Mouse (Mus musculus) intestine, postnatal 0 days (tissue): ENCODE data around the gene Ms4a8a. TPM values are rescaled to one million over a fixed set of nuclear protein-coding genes. Genes with fewer than 3 reads are reported as not detected.

ENCODE experiments used
- ATAC-seq: fragments of 200-750 bp; cut with Nextera tagmentation; 2 replicates; pipeline ENCODE4 v1.8.0; 2017; ENCODE audit warnings: mild to moderate bottlenecking, moderate TSS enrichment, moderate library complexity
- H3K27ac ChIP-seq: fragments of 300-500 bp; sonication (generic); 2 replicates; pipeline ENCODE4 v1.5.1; 2014; ENCODE audit warnings: mild to moderate bottlenecking, low read depth, low read length, moderate library complexity
- H3K27me3 ChIP-seq: fragments of 300-500 bp; sonication (generic); replicated peaks from 2 replicates; pipeline ENCODE4 v1.6.1; 2014; ENCODE audit warnings: low read length, mixed read lengths; ENCODE audit not compliant: control insufficient read depth, insufficient read depth
- H3K36me3 ChIP-seq: fragments of 300-500 bp; sonication (generic); 2 replicates; pipeline ENCODE4 v1.6.1; 2014; ENCODE audit warnings: mild to moderate bottlenecking, moderate library complexity; ENCODE audit not compliant: control insufficient read depth, insufficient read depth
- H3K4me1 ChIP-seq: fragments of 300-500 bp; sonication (generic); replicated peaks from 2 replicates; pipeline ENCODE4 v1.6.1; 2014; ENCODE audit warnings: antibody characterized with exemption, low read length, mixed read lengths; ENCODE audit not compliant: control insufficient read depth, insufficient read depth
- H3K4me2 ChIP-seq: fragments of 300-500 bp; sonication (generic); replicated peaks from 2 replicates; pipeline ENCODE4 v1.6.1; 2014; ENCODE audit warnings: low read depth, mild to moderate bottlenecking, moderate library complexity
- H3K4me3 ChIP-seq: fragments of 300-500 bp; sonication (generic); 2 replicates; pipeline ENCODE4 v1.5.1; 2014; ENCODE audit warnings: low read depth, low read length
- H3K9ac ChIP-seq: fragments of 300-500 bp; sonication (generic); 2 replicates; pipeline ENCODE4 v1.6.1; 2014; ENCODE audit warnings: mild to moderate bottlenecking, low read depth, low read length
- H3K9me3 ChIP-seq: fragments of 300-500 bp; sonication (generic); 2 replicates; pipeline ENCODE4 v1.6.1; 2016; ENCODE audit warnings: mixed run types; ENCODE audit not compliant: control insufficient read depth
- CTCF ChIP-seq: sonication (generic); IDR thresholded peaks from 2 replicates; pipeline ENCODE4 v1.5.1; 2016; ENCODE audit warnings: low read depth, mild to moderate bottlenecking, control low read depth, antibody characterized with exemption, moderate library complexity
- WGBS: fragments of 180-500 bp; shearing (Covaris S2); extraction: QIAGEN DNeasy Blood & Tissue Kit; methylation state at CpG from one replicate; pipeline ENCODE4 v1.1.7; 2014; 5-methylcytosine and 5-hydroxymethylcytosine counted together
- polyA plus RNA-seq: library from polyadenylated mRNA; unstranded; fragments of >200 nt; fragmentation: Nextera tagmentation; extraction: Ambion mirVana; gene quantifications from 2 replicates; pipeline ENCODE4 v1.2.1, GENCODE M21; 2015

Gene Ms4a8a
- polyA plus RNA-seq, 1 experiment from 2014 or later: 75.7 TPM

DNA sequence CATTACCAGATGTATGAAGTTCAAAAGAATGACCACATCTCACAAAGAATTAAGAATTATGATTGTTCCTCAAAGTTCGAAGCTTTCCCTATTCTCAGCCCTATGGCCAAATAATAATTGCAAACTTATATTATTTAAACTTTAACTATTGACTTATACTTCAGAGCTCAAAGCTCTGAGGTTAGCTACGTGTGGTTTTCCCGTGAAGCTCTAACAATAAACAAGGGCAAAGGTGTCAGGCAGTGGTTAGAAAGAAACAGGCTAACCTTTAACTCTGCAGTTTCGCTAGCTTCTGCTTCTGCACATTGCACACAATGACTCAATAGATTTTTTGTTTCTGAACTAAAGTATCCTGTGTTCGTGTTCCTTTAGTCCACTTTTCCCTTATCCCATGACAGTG is 28.0 kb downstream of the Ms4a8a start:
- H3K27ac ChIP-seq: no peak overlapping the region
- WGBS: 33% methylated on average over 5 of the region's 5 CpGs
- no peak overlapping the region for H3K9ac ChIP-seq
- H3K9me3 ChIP-seq: no peaks in the 10 kb centered on the region
- no peak for TF ChIP-seq CTCF
- H3K27me3 ChIP-seq: no peaks in the 10 kb centered on the region
- ATAC-seq: peak; percentile 37
- H3K4me1 ChIP-seq: no peaks in the 10 kb centered on the region
- no peak overlapping the region; the same call in 1 of the 2 replicates for H3K4me2 ChIP-seq
- H3K36me3 ChIP-seq: no peaks in the 10 kb centered on the region
- no peak overlapping the region for H3K4me3 ChIP-seq

DNA sequence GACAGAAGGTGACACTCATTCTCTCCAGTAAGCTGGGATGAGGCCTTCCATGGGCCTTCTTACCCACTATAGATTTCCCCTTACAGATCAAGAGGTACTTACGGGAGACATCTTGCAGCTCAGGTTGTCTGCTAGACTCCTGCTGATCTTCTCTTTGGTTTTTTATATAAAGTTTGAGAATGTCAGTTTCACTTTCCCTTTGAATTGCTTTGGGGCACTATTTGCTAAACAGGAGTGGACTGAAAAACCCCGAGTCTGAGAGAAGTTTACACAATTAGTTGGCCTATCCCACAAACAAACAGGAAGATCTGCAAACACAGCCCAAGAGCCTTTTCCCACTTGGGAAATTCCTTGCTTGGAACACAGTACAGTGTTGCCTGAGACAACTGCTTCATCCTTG is 30.6 kb downstream of the Ms4a8a start:
- ATAC-seq: no peak
- no peaks in the 10 kb centered on the region for H3K27me3 ChIP-seq
- TF ChIP-seq CTCF: no peak
- H3K9me3 ChIP-seq: no peaks in the 10 kb centered on the region
- peak overlapping the region; percentile 17; the same call in 1 of the 2 replicates for H3K4me2 ChIP-seq
- peaks cover 4% of the 10 kb centered on the region for H3K4me1 ChIP-seq
- peak overlapping the region; percentile 71; the same call in 1 of the 2 replicates for H3K27ac ChIP-seq
- no peak overlapping the region for H3K4me3 ChIP-seq
- H3K9ac ChIP-seq: no peak overlapping the region
- no peaks in the 10 kb centered on the region for H3K36me3 ChIP-seq
- WGBS: 39% methylated on average over 2 of the region's 2 CpGs

DNA sequence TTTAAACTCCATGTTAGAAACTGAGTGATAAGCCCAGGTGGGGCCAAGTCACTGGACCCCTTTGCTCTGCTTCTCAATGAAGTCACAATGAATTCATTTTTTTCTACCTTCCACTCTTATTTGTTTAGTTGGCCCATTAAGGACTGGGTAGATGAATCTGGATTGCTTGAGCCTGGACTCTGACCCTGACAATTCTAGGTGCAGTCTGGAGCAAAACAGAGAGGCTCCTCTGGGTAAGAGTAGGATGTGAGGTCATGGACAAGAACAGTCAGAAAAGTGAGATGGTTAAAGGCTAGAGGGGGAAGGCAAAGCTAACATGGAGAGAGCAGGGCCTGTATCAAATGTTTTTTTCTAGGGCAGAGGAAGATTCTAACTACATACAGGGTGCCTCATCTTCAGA is 31.5 kb downstream of the Ms4a8a start:
- Histone ChIP-seq H3K9ac (no peak overlapping the region), H3K4me3 (no peak overlapping the region), H3K27ac (peak overlapping the region; percentile 52), H3K4me1 (peaks cover 4% of the 10 kb centered on the region), H3K9me3 (no peaks in the 10 kb centered on the region), H3K36me3 (no peaks in the 10 kb centered on the region), H3K4me2 (no peak overlapping the region), H3K27me3 (no peaks in the 10 kb centered on the region)
- TF ChIP-seq CTCF: no peak
- ATAC-seq: peak; percentile 58

DNA sequence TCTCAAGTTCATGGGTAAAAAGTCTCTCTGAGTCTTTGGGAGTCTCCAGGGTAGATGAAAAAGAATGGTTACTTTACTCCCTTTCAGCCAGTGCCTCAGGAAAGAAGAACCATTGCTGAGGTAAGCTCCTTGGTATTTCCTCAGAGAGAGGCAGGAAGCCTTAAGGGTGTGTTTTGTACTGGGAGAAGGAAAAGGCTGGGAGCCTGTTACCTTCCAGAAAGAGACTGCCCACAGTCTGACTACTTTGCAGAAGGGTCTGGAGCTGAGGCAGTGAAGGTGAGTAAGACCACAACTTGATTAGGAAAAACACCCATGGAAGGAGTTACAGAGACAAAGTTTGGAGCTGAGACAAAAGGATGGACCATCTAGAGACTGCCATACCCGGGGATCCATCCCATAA is 32.4 kb downstream of the Ms4a8a start:
- Histone ChIP-seq H3K27me3 (no peaks in the 10 kb centered on the region), H3K4me2 (no peak overlapping the region), H3K9me3 (no peaks in the 10 kb centered on the region), H3K27ac (no peak overlapping the region), H3K36me3 (no peaks in the 10 kb centered on the region), H3K9ac (no peak overlapping the region), H3K4me3 (no peak overlapping the region), H3K4me1 (peaks cover 4% of the 10 kb centered on the region)
- no peak for ATAC-seq
- 67% methylated on average over 1 of the region's 1 CpGs for WGBS
- TF ChIP-seq CTCF: no peak

DNA sequence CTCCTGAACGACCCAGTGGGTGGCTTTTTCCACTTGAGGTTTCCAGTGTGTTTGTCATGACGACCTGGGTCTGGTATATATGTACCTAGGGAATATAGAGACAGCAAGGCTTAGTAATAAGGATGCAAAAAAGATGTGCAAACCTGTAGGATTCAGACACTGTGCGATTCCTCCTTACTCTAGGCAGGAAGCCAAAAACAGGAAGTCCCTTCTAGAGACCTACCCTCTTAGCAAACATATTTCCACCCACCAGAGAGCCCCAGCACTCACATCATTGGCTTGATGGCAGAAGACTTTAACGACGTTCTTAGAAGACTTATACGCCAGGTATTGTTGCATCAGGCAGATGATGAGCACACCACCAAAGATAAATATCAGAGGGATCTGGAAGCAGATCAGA is 32.9 kb downstream of the Ms4a8a start:
- TF ChIP-seq CTCF: no peak
- no peaks in the 10 kb centered on the region for H3K27me3 ChIP-seq
- H3K4me3 ChIP-seq: no peak overlapping the region
- no peaks in the 10 kb centered on the region for H3K9me3 ChIP-seq
- H3K27ac ChIP-seq: no peak overlapping the region
- WGBS: 66% methylated on average over 6 of the region's 6 CpGs
- no peak overlapping the region for H3K4me2 ChIP-seq
- H3K9ac ChIP-seq: no peak overlapping the region
- H3K4me1 ChIP-seq: peaks cover 4% of the 10 kb centered on the region
- no peaks in the 10 kb centered on the region for H3K36me3 ChIP-seq
- ATAC-seq: no peak

DNA sequence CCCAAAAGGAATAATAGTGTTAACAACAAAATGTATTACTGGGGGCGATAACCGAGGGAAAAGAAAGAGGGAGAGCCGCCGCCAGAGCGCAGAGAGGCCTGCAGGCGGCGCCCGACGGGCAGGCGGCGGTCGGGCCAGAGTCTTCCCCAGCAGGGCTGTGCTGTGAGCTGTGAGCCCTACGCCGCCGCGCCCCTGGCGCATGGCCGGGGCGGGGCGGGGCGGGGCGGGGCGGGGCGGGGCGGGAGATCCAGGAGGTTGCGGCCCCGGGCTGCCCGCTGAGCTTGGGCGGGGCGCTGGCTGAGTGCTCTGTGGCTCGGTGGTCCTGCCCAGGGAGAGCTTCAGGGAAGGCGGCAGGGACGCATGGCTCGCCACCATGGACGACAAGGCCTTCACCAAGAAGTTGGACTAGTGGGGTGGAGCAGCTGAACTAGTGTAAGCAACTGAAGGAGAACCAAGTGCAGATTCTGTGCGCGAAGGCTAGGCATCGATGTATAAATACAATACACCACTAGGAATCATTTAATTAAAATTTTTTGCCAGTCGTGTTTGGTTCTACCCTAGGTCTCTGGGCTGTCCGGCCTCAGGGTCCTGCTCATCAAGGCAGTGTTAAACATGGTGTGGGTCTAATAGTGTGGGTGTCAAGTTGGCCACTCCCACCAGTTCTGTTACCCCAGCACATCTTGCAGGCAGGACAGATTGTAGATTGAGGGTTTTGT is 35.7 kb downstream of the Ms4a8a start:
- H3K27me3 ChIP-seq: no peaks in the 10 kb centered on the region

More for the DNA sequence above, 35.7 kb downstream of the Ms4a8a start:
- H3K36me3 ChIP-seq: no peaks in the 10 kb centered on the region
- H3K4me1 ChIP-seq: peaks cover 4% of the 10 kb centered on the region
- H3K4me2 ChIP-seq: peak overlapping the region; percentile 67
- H3K4me3 ChIP-seq: peak overlapping the region; percentile 25
- H3K9ac ChIP-seq: peak overlapping the region; percentile 26; the same call in 1 of the 2 replicates
- peak; percentile 98 for ATAC-seq
- TF ChIP-seq CTCF: peak; percentile 86
- H3K27ac ChIP-seq: no peak overlapping the region
- 10% methylated on average over 30 of the region's 40 CpGs for WGBS
- no peaks in the 10 kb centered on the region for H3K9me3 ChIP-seq
